Mouse (Mus musculus) heart, adult 11 months (tissue): Measurements from ENCODE around the gene Zfp658.

Experiments used
- DNase-seq: peaks from one replicate; pipeline ENCODE4 v3.0.0; 2022

Zfp658 gene

GRCm38 (mm10) chr7:43584790-43585189 lies 22.7 kb downstream of the Zfp658 start:
- no peak for DNase-seq

- peak; percentile 16 for DNase-seq
Measured at GRCm38 (mm10) chr7:43601884-43602283, 39.8 kb downstream of the Zfp658 start.

DNA sequence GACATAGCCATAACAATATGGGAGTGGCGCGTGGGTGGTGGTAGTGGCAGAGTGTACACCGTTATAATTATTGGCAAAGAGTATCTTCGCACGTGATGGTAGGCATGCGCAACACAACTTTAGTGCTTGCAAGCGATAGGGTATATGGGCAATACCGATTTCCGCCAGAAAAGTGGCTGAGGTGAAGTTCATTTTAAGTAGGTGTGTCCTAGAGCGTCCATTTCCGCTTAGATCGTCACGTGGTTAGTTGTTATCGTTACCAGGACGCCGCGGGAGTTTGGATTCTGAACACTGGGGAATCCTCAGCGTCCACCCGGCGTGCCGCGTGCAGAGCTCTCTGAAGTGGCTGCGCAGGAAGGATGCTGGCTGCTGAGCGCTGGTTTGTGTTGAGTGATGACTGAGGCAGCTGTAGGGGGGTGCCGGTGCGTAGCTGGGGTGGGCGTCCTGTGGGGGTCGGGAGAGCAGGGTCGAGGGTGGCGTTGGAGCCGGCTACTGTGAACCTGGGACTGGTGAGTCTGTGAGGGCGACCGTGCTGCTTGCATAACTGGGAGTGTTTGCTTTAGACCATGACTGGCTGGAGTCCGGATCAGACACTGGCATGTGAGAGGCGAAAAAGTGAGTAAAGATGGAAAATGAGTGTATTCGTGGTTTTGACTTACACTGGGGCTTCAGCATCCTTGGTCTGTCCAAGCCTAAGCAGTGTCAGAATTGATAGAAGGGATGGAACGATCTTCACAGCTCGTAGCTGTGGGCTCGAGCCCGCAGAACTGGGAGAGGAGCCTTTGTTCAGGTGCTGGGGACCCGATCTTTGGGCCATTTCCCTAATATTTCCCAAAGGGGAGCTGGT lies 45.1 kb downstream of the Zfp658 start, which contains the start of gene Zfp819:
TSS of gene Zfp819 (plus strand) at position 274 of the 847 bp plus-strand sequence.
- DNase-seq: peak; percentile 90

DNA sequence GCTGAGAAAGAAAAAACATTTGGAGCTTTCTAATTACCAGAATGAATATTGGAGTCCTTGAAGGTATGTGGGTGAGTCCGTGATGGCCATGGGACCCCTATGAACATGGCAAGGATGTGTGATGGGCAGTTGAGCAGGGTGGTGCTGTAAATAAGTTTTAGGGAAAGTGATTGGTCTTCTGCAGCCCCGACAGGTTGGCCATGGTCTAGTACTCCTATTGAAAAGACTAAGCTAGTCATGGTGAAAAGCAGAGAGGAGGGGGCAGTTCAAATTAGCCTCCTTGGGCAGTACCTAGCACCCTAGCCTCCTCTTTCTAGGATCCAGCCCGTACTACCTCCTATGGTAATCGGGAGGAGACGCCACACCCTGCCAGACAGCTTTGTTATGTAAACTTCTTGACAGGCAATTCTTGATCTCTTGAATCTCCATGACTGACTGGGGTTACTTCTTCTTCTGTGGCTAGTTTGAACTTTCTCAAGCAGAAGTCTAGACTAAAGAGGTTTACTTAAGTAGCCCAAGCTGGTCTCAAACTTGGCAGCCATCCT lies 45.8 kb downstream of the Zfp658 start:
- DNase-seq: peak; percentile 82

GRCm38 (mm10) chr7:43608316-43608824 lies 46.3 kb downstream of the Zfp658 start:
- DNase-seq: peak; percentile 57

- peak; percentile 28 for DNase-seq
Measured at GRCm38 (mm10) chr7:43613816-43614551, 51.9 kb downstream of the Zfp658 start.

DNA sequence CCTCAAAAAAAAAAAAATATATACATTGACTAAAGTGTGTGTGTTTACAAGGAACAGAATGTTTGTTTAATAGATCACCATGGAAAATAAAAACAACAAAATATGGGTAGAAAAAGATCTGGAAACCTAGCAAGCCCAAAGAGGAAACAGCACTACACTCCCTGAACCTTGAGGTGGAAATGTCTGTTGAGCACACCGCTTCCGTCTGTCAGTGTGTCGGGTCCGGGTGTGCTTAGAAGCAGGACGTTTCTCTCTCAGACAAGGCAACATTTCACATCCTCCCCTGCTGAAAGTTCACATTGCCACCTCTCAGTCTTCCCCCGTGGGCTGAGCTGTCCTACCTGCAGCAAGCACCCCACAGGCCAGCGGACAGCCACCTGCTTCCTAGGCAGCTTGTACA lies 60.9 kb downstream of the Zfp658 start:
- peak; percentile 41 for DNase-seq

- DNase-seq: peak; percentile 44
Measured at GRCm38 (mm10) chr7:43623819-43624218, 61.8 kb downstream of the Zfp658 start.
